Mouse (Mus musculus): ENCODE results near the gene Smo.

Gene Smo

GRCm38 (mm10) chr6:29776542-29777237 is 41.4 kb downstream of the Smo start:
- no peak for DNase-seq

GRCm38 (mm10) chr6:29777238-29777555 is 41.9 kb downstream of the Smo start:
- DNase-seq = no peak

- no peak for DNase-seq
These were observed 44.8 kb downstream of the Smo start for GRCm38 (mm10) chr6:29780082-29780481.

- no peak for DNase-seq
These were observed 45.3 kb downstream of the Smo start for GRCm38 (mm10) chr6:29780571-29780970.

- DNase-seq = no peak
These were observed 46.9 kb downstream of the Smo start for GRCm38 (mm10) chr6:29782239-29782638.

- DNase-seq = no peak
These were observed 48.7 kb downstream of the Smo start for GRCm38 (mm10) chr6:29783960-29784359.

- no peak for DNase-seq
These were observed 49.2 kb downstream of the Smo start for GRCm38 (mm10) chr6:29784413-29785021.

GRCm38 (mm10) chr6:29785759-29786158 is 50.5 kb downstream of the Smo start:
- no peak for DNase-seq

- no peak for DNase-seq
These were observed 53.6 kb downstream of the Smo start for GRCm38 (mm10) chr6:29788779-29789350.

GRCm38 (mm10) chr6:29790014-29790698 is 54.9 kb downstream of the Smo start:
- DNase-seq = no peak

- DNase-seq = no peak
These were observed 58.2 kb downstream of the Smo start for GRCm38 (mm10) chr6:29793520-29793919.

- DNase-seq = no peak
These were observed 59.3 kb downstream of the Smo start for GRCm38 (mm10) chr6:29794582-29794981.

- DNase-seq = no peak
These were observed 67.7 kb downstream of the Smo start for GRCm38 (mm10) chr6:29802979-29803378.

- DNase-seq = no peak
These were observed 68.7 kb downstream of the Smo start for GRCm38 (mm10) chr6:29804006-29804405.

- DNase-seq = no peak
These were observed 70.1 kb downstream of the Smo start for GRCm38 (mm10) chr6:29805381-29805780.
